Mouse (Mus musculus): ENCODE measurements around the gene Wsb2.
"Not testable (repeated sequence)": the region's sequence is repeated elsewhere in the genome, so short reads cannot be mapped to it uniquely, and the experiment has no call there.

Wsb2 gene

GRCm38 (mm10) chr5:117357478-117358247 is 559 bp downstream of the Wsb2 start:
- DNase-seq = no peak

- DNase-seq = no peak
These were observed 1.1 kb downstream of the Wsb2 start for GRCm38 (mm10) chr5:117358248-117358630.

- DNase-seq = peak; percentile 80
These were observed 1.6 kb downstream of the Wsb2 start for GRCm38 (mm10) chr5:117358725-117359124.

- no peak for DNase-seq
These were observed 2.6 kb downstream of the Wsb2 start for GRCm38 (mm10) chr5:117359497-117360227.

- no peak for DNase-seq
These were observed 3.1 kb downstream of the Wsb2 start for GRCm38 (mm10) chr5:117360228-117360515.

- DNase-seq = peak; percentile 59
These were observed 3.8 kb downstream of the Wsb2 start for GRCm38 (mm10) chr5:117360631-117361541.

- no peak for DNase-seq
These were observed 4.5 kb downstream of the Wsb2 start for GRCm38 (mm10) chr5:117361590-117361989.

GRCm38 (mm10) chr5:117363066-117363782 is 6.1 kb downstream of the Wsb2 start:
- DNase-seq = no peak

GRCm38 (mm10) chr5:117364821-117365220 is 7.7 kb downstream of the Wsb2 start:
- DNase-seq = no peak

- DNase-seq = peak; percentile 12
These were observed 8.9 kb downstream of the Wsb2 start for GRCm38 (mm10) chr5:117365904-117366561.

- no peak for DNase-seq
These were observed 10.1 kb downstream of the Wsb2 start for GRCm38 (mm10) chr5:117367206-117367605.

GRCm38 (mm10) chr5:117370592-117370991 is 13.5 kb downstream of the Wsb2 start:
- DNase-seq = no peak

GRCm38 (mm10) chr5:117373418-117373817 is 16.3 kb downstream of the Wsb2 start:
- DNase-seq = no peak

- DNase-seq = no peak
These were observed 17.4 kb downstream of the Wsb2 start for GRCm38 (mm10) chr5:117374372-117375049.

GRCm38 (mm10) chr5:117376331-117376761 is 19.2 kb downstream of the Wsb2 start:
- DNase-seq = no peak

GRCm38 (mm10) chr5:117377731-117378130 is 20.6 kb downstream of the Wsb2 start:
- DNase-seq = not testable (repeated sequence)

GRCm38 (mm10) chr5:117380199-117380598 is 23.1 kb downstream of the Wsb2 start:
- no peak for DNase-seq

GRCm38 (mm10) chr5:117381785-117382184 is 24.7 kb downstream of the Wsb2 start:
- no peak for DNase-seq

GRCm38 (mm10) chr5:117383198-117383597 is 26.1 kb downstream of the Wsb2 start:
- DNase-seq = no peak

- DNase-seq = peak; percentile 82
These were observed 31.2 kb downstream of the Wsb2 start for GRCm38 (mm10) chr5:117388296-117388751.

- DNase-seq = peak; percentile 95
These were observed 31.8 kb downstream of the Wsb2 start, which contains the start of gene Rfc5 for GRCm38 (mm10) chr5:117388877-117389276. Gene Rfc5 (minus strand): TSS chr5:117389047.
